Mouse (Mus musculus) heart, adult 2 months (tissue): ENCODE results near the gene Gstt2.

Experiments used
- CTCF ChIP-seq: fragments of 200-600 bp; IDR thresholded peaks from 2 replicates; pipeline ENCODE4 v1.8.1; 2022; ENCODE audit warnings: antibody characterized with exemption, mild to moderate bottlenecking, moderate library complexity
- EP300 ChIP-seq: fragments of 200-500 bp; IDR thresholded peaks from 2 replicates; pipeline ENCODE4 v1.6.1; 2011; ENCODE audit warnings: low read depth, low read length, control low read depth; ENCODE audit not compliant: insufficient read depth
- POLR2A ChIP-seq: fragments of 200-500 bp; IDR thresholded peaks from 2 replicates; pipeline ENCODE4 v1.6.1; 2011; ENCODE audit warnings: mild to moderate bottlenecking, low read depth, low read length, control low read depth; ENCODE audit not compliant: insufficient read depth

GRCm38 (mm10) chr10:75788277-75788676, 48.9 kb downstream of the Gstt2 start:
- no peak for TF ChIP-seq CTCF
- no peak for TF ChIP-seq POLR2A
- no peak for TF ChIP-seq EP300
